ENCODE assay signal across 9 mouse cellular contexts in the genomic region with DNA sequence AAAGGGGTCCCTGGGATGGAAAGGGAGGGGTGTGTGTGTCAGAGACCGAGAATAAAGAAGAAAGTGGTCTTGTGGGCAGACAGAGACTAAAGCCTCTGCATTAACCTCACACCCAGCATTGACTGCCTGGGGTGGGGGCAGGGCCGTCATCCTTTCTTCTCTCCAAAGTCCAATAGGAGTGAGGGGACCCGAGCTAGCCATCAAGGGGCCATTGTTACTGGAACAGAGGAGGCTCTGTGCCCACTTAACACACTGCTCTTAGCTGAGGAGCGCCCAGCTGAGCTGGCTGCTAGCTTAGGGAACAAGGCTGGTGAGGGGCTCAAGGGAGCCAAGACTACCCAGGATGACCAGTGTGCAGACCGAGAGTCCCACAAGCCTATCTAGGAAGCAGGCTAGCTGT. TPM values are rescaled to one million over a fixed set of nuclear protein-coding genes. Genes with fewer than 3 reads are reported as not detected.
A peak's percentile ranks its signal among the peaks of the same experiment; 100 is the strongest.
DNase-seq lines count a peak whose midpoint lies in the region; ATAC-seq and TF ChIP-seq lines count a peak whose summit lies in the region.
"Had no signal": no experiment of that assay in that cellular context is flagged by ENCODE, and none has a peak within 500 bp of the region (broad histone marks: within the 10 kb centered on the region; RNA-seq: fewer than 3 reads in every experiment).

No protein-coding gene starts in this region.

- 44% methylated on average over 5 of the region's 5 CpGs for WGBS in stomach, embryonic 14.5 days
- 55% methylated on average over 5 of the region's 5 CpGs for WGBS in stomach, postnatal 0 days

- intact Hi-C loops in heart, postnatal 25 days (cut with DNase I) = no loop called here

- TF ChIP-seq CTCF in stomach, postnatal 0 days (IDR thresholded peaks at IDR 0.05; ENCODE audit: low read depth) = no peak

- ATAC-seq in stomach, embryonic 14.5 days (ENCODE audit: insufficient number of reproducible peaks, insufficient read depth, low FRiP score, low read depth) = 0 out of 2 replicates have a peak, but pooled peaks have one; percentile 48
- ATAC-seq in stomach, postnatal 0 days (ENCODE audit: low FRiP score, low TSS enrichment) = no peak

- no peak overlapping the region for H3K9ac ChIP-seq in stomach, embryonic 14.5 days (replicated peaks; ENCODE audit: low read depth, low read length)
- no peak overlapping the region for H3K9ac ChIP-seq in stomach, postnatal 0 days (ENCODE audit: low read length)

- peak; percentile 28 to 46 for DNase-seq in frontal cortex, postnatal 14 days (ENCODE audit: low spot score in 2 of 2)
- DNase-seq in frontal cortex, postnatal 25 days (ENCODE audit: low spot score in 2 of 2) = no peak
- no peak for DNase-seq in stomach, postnatal 0 days (ENCODE audit: low spot score)
- peak; percentile 79 for DNase-seq in mesoderm, embryonic 11.5 days (ENCODE audit: low read depth, low spot score)
- DNase-seq in T-cell, adult 2 months (ENCODE audit: low spot score) = no peak
- no peak for DNase-seq in testis, postnatal 14 days (ENCODE audit: low spot score)
- no peak for DNase-seq in heart, postnatal 25 days (ENCODE audit: low spot score)

- no peaks in the 10 kb centered on the region for H3K9me3 ChIP-seq in stomach, embryonic 14.5 days (ENCODE audit: control insufficient read depth, low read depth, low read length)
- no peaks in the 10 kb centered on the region for H3K9me3 ChIP-seq in stomach, postnatal 0 days (ENCODE audit: control insufficient read depth, low read length)

- no peak for TF ChIP-seq EP300 in stomach, postnatal 0 days (optimal IDR thresholded peaks at IDR 0.05)

- no peak overlapping the region for H3K4me2 ChIP-seq in stomach, embryonic 14.5 days (replicated peaks; ENCODE audit: low read depth, low read length)
- H3K4me2 ChIP-seq in stomach, postnatal 0 days (replicated peaks; ENCODE audit: low read depth) = no peak overlapping the region
- H3K4me2 ChIP-seq: liver, embryonic 11.5 days had no signal

- no peaks in the 10 kb centered on the region; the same call in 1 of the 2 replicates for H3K4me1 ChIP-seq in stomach, embryonic 14.5 days (ENCODE audit: control insufficient read depth, insufficient read depth, low read length)
- no peaks in the 10 kb centered on the region for H3K4me1 ChIP-seq in stomach, postnatal 0 days (replicated peaks; ENCODE audit: control insufficient read depth, insufficient read depth)

- H3K36me3 ChIP-seq in stomach, embryonic 14.5 days (ENCODE audit: control insufficient read depth, insufficient read depth, low read length) = no peaks in the 10 kb centered on the region
- no peaks in the 10 kb centered on the region for H3K36me3 ChIP-seq in stomach, postnatal 0 days (ENCODE audit: control insufficient read depth, insufficient read depth, low read length)

- peak overlapping the region; percentile 48; the same call in 1 of the 2 replicates for H3K27ac ChIP-seq in stomach, embryonic 14.5 days (ENCODE audit: low read length)
- H3K27ac ChIP-seq in stomach, postnatal 0 days (replicated peaks) = no peak overlapping the region

- H3K4me3 ChIP-seq in stomach, embryonic 14.5 days (ENCODE audit: low read depth, low read length) = no peak overlapping the region
- no peak overlapping the region for H3K4me3 ChIP-seq in stomach, postnatal 0 days (ENCODE audit: low read depth, low read length)

- no peaks in the 10 kb centered on the region for H3K27me3 ChIP-seq in stomach, embryonic 14.5 days (ENCODE audit: control insufficient read depth, insufficient read depth, low read length)
- H3K27me3 ChIP-seq in stomach, postnatal 0 days (ENCODE audit: control insufficient read depth, insufficient read depth, low read length) = no peaks in the 10 kb centered on the region

RNA-seq across cellular contexts. Expression of a gene that starts 16.3 kb away (rescaled TPM):
- polyA plus RNA-seq in stomach, embryonic 14.5 days (2014; fragmentation: Nextera tagmentation; extraction: Ambion mirVana) = 2.4 and 2.8 TPM in 2 replicates
- 1.1 and 1.4 TPM in 2 replicates for polyA plus RNA-seq in stomach, postnatal 0 days (2015; fragmentation: Nextera tagmentation; extraction: Ambion mirVana)
- under 1 TPM; 0.84 to 0.99 TPM for total RNA-seq in heart, postnatal 25 days (2021)

Comparison
In these comparisons a context has a peak if more than half of its experiments do, and no peak if none do; other contexts are left out.
1. DNase-seq: peak in frontal cortex, postnatal 14 days (2 of 2) and mesoderm, embryonic 11.5 days (single experiment); none in frontal cortex, postnatal 25 days (0 of 2), stomach, postnatal 0 days (single experiment), T-cell, adult 2 months (single experiment), testis, postnatal 14 days (single experiment) and heart, postnatal 25 days (single experiment).